Mouse (Mus musculus) A20 (cell line): ENCODE results near the gene Rasgrp2.

Experiments
- DNase-seq: peaks from one replicate; pipeline ENCODE4 v3.0.0-alpha.2; 2011; ENCODE audit warnings: low read depth, low spot score

Rasgrp2 gene

DNA sequence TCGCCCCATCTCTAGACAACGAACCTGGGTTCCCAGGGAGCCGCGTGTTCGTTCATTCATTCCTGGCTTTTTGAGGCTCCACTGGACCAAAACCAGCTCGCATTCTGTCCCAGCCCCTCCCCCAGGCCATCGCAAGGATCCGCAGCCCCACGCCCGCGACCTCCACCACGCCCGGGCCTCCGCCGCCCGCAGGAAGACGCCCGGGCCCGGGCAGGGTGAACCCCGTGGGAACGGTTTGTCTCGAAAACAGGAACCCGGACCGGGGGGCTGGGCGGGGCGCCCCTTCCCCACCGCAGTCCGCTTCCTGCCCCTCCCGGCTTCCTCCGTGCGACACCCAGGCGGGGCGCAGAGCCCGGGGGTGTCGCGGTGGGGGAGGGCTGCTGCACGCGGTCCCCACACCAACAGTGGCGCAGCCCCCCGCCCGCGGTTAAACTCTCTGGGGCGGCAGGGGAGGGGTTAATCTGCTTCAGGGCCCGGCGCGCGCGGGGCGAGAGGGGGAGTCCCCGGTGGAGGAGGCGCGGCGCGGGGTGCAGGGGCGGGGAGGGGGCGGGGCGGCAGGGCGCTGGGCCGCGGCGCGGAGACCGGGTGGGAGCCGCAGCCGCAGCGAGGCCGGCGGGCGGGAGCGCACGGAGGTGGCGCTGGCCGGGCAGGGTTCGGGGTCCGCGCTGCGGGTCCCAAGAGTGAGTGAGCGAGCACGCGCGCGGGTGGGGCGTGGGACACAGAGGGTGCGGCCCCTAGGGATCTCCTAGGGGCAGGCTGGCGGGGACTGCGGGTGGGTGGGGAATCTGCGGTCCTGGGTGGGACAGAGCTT lies at the start of gene Rasgrp2:
Rasgrp2 (plus strand) TSS at position 56 of the 811 bp plus-strand sequence.
- DNase-seq: peak; percentile 89

DNA sequence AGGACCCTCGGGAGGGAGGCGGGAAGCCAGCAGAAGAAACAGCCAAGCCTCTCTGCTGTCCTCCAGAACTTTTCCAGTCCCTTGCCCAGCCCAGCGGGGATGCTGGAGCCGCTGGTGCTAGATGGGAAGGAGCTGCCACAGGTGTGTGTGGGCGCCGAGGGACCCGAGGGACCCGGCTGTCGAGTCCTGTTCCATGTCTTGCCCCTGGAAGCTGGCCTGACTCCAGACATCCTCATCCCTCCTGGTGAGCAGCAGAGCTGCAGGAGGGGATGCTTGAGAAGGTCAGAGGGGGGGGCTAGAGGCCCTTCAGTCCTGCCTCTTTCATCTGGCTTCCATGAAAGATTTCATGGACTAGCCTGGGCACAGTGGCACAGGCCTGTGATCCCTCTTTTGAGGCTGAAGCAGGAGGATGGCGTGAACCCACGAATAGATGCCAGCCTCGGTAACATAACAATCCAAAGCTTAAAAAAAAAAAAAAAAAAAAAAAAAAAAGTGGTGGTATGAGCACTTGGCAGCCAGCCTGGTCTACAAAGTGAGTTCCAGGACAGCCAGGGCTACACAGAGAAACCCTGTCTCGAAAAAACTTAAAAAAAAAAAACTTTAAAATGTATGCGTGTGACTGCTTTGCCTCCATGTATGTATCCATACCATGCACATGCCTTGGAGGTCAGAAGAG lies 47.6 kb upstream of the Rasgrp2 start:
- DNase-seq: peak; percentile 19

DNA sequence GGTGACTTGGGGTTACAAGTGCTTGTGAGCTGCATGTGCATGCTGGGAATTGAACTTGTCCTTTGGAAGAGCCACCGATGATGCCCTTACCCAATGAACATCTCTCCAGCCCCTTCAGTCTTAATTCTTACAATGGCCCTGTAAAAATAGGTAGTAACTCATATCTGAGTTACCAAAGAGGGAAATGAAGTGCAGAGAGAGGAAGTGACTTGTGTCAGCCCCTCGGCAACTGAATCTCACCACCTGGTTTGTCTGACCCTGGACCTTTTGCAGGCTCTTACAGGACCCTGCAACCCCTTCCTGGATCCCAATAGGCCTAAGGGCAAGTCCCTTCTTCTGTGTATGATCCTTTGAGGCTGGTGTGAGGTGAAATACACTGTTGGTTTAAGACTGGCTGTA lies 47.0 kb upstream of the Rasgrp2 start:
- peak; percentile 76 for DNase-seq

DNA sequence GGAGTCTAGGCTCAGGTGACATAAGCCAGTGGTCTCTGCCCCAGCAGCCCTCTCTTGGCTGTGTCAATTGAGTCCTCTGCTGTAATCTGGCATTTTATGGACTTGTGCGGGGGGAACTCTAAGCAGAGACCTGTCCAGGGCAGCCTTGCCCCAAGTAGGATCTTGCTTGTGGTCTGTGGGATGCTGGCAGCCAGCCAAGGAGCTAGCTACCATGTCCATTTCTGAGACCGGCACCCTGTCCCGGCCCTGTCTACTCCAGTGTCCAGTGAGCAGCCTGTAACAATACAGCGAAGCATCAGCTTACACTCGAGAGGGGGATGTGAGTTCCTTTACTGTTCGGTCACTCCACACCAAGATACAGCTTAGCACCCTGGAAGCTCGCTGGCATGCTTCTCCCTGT lies 45.1 kb upstream of the Rasgrp2 start:
- DNase-seq: no peak

DNA sequence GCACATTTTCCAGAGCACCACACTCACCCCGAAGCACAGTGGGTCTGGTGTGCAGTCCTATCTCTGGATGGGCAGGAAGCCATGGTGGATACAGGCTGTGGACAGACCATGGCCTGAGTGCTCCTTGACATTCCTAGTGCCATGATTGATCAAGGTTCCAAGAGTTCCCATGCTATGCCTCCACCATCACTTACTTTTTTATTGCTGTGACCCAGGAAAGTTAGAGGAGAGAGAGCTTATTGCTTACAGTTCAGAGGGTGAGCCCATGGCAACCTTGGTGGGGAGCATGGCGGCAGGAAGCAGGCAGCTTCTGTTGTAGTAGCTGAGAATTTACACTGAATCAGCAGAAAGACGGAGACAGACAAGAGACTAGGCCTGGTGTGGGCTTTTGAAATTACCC lies 37.8 kb upstream of the Rasgrp2 start:
- DNase-seq: no peak

DNA sequence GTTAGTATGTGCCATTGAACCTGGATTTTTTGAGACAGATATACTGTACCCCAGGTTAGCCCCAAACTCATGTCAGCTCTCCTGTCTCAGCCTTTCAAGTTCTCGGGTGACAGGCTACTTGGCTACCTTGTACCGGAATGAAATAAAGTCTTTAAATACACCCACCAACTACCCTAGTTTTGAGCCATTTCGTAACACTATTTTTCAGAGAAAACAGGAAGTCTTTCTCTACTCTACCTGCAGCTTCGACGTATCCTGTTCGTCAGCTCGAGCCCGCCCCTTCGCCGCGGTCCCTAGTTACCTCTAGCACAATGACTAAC lies 36.1 kb upstream of the Rasgrp2 start:
- no peak for DNase-seq

DNA sequence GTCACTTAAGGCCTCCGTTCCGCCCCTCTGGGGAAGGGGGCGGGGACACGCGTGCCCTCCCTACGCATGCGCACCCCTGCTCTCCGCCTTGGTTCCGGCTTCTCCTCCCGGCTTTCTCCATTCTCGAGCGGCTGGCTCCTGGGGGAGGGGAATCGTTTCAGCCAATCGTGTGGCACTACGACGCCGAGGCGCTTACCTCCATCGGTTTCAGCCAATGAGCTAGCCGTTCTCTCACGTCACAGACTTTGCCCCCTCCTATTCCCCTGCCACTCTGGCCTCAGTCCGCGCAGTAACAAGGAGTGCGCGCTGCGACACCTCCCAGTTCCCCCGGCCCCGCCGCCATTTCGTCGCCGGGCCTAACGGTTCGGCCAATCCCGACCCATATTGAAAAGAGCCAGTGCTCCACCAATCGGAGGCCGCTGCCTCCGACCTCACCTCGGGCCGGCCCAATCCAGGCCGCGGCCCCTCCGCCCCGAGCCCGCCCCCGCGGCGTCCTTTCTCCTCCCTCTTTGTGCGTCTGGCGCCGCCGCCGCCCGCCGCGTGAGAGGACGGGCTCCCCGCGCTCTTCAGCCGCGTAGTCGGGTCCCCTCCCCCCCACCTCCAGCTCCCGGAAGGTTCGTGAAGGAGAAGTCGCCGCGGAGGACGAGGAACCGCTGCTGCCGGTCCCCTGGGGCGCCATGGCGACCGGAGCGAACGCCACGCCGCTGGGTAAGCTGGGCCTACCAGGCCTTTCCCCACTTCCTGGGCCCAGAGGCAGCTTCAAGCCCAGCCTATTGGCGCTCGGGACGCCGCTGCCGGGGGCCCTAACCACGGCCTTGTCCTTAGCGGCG lies 35.5 kb upstream of the Rasgrp2 start, which contains the start of gene Sf1:
Sf1 (plus strand) TSS at position 280 of the 830 bp plus-strand sequence.
- DNase-seq: peak; percentile 100

DNA sequence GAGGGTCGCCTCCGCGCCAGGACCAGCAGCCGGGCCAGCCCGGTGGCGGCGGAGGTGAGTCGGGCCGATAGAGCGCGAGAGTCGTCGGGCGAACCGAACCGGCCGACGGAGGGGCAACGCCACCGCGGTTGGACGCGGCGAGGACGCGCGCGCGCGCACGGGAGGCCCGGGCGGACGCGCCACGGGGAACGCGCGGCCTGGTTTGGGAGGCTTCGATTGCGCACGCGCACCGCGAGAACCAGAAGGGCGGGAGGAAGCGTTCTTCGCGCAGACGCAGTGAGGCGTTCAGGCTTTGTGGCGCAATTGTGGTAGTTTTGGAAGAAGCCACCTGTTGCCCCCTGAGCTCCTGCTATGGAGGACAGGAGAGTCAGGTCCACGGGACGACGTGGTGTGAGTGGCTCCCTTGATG lies 34.8 kb upstream of the Rasgrp2 start:
- peak; percentile 93 for DNase-seq

DNA sequence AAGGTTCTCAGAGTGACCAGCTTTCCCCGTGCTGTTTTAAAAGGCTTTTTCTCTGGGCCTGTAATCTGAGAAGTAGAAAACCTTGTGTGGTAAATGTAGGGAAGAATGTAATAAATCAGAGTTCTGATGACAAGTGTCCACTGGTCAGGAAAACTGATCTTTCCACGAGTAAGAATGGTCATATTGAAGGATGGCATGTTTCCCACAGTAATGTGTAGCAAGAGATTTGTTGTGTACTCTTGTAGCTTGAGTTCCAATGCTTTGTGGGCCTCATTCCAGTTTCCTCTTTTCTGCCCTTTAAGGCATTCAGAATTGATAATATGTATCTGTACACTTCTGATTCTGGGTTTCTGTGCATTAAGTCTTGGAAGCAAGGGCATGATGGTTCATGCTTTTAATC lies 34.3 kb upstream of the Rasgrp2 start:
- DNase-seq: no peak

DNA sequence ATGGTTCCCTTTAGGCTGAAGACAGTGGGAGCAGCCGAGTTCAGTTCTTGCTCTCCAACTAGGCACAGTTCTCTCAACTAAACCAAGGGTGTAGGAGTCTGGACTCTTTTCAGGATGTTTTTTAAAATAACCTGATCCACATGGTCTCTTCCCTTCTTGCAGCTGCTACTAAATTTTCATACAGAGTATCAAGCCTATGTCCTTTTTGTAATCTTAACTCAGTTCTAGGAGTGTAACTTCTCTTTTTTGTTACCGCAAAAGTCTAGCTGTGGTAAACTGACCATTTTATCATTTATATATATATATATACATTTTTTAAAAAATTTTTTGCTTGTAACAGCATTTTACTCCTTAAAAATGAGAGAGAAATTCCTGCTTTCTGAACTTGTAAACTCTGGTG lies 29.0 kb upstream of the Rasgrp2 start:
- no peak for DNase-seq

DNA sequence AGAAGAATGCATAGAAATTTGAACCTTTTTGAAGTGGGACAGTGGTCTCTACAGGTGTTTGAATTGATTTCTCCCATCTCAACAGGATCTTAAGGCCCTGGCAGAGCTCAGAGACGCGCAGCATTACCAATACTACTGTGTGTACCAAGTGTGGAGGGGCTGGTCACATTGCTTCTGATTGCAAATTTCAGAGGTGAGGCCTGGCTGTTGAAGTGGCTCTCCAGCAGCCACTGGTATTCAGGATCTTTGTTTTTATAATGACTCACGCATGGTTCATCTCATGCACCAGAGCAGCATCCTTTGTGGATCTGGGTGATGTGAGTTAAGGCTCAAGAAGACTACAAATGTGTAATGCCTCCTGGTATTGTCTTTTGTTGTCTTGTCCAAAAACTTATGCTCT lies 26.7 kb upstream of the Rasgrp2 start:
- DNase-seq: no peak

DNA sequence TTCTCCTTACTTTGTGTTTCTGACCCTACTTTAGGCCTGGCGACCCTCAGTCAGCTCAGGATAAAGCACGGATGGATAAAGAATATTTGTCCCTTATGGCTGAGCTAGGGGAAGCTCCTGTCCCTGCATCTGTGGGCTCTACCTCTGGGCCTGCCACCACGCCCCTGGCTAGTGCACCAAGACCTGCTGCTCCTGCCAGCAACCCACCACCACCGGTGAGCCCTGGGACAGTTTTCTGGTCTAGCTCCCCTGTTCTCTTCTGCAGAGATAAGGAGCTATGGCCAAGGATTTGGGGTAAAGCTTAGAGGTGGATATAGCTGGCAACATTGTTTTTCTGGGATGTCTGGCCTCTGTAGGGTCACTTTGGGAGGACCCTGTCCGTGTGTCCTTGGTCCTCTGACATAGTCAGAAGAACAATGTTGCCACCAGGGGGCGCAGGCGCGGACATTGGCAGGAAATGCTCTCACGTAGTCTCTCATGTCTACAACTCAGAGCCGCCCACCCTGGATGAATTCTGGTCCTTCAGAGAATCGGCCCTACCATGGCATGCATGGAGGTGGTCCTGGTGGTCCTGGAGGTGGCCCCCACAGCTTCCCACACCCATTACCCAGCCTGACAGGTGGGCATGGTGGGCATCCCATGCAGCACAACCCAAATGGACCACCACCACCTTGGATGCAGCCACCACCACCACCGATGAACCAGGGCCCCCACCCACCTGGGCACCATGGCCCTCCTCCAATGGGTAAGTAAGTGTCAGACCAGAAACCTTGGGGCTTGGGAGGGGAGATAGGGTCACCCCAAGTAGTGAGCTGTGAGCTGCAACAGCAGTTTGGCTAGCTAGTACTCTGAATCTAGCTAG lies 25.4 kb upstream of the Rasgrp2 start:
- DNase-seq: peak; percentile 65

DNA sequence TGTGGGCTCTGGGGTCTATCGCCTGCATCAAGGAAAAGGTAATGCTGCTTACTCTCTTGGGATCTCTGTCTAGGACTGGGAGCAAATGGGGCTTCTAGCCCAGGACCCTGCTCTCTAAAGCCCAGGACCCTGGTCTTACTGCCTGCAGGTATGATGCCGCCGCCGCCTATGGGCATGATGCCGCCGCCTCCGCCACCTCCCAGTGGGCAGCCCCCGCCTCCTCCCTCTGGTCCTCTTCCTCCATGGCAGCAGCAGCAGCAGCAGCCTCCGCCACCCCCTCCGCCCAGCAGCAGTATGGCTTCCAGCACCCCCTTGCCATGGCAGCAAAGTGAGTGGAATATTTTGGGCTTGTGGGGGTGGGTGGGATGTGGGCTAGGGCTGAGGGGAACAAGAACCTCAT lies 24.6 kb upstream of the Rasgrp2 start:
- DNase-seq: no peak

DNA sequence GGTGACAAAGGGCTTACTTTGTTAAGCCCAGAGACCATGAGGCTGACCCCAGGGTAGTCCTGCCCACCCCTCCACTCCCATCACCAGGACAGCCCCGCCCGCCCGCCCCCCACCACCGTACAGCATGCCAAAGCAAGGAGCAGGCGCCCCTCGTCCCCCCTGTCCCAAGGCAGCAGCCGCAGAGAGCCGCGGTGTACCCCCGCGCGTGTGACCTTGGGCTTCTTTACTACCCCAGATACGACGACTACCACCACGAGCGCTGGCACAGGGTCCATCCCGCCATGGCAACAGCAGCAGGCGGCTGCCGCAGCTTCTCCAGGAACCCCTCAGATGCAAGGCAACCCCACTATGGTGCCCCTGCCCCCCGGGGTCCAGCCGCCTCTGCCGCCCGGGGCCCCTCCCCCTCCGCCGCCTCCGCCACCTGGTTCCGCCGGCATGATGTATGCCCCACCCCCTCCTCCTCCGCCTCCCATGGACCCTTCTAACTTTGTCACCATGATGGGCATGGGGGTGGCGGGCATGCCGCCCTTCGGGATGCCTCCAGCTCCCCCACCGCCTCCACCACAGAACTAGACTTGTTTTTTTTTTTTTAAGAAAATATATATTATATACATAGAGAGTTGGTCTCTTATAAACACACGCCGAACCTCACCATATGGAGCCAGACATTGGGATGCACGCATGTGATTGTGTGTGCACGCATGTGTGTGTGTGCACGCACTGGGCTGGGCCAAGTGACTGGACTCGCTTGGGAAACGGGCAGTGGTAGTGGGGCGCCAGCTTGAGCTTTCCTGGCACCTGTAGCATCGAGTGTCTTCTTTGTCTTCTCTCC lies 23.5 kb upstream of the Rasgrp2 start:
- no peak for DNase-seq

DNA sequence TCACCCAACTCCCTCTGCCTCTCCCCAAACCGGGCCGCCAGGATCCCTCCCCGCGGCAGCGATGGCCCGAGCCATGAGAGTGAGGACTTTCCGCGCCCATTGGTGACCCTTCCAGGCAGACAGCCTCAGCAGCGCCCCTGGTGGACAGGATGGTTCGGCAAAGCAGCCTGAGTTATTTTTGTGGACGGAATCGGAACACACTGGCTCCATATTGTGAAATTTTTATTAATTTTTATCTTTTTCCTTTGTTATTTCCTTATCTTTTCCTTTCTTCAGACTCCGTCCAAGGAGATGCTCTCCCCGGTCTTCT lies 22.9 kb upstream of the Rasgrp2 start:
- no peak for DNase-seq

DNA sequence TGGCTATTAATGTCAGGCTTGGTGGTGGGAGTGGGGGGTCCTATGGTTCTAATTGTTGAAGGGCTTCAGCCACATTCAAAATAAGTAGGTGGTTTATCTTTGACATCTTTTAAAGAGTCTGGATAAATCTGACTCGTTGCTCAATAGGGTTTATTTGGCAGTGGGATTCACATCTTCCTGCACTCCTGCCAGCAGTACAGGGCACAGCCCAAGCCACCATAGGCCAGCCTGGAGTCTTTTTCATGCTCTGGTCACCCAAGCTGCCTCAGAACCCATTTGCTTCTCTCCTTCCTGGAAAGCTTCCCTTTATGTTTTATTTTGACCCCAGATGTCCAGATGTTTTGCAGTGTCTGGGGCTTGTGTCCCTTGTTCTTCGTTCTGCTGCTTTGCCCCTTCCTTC lies 22.5 kb upstream of the Rasgrp2 start:
- DNase-seq: no peak

DNA sequence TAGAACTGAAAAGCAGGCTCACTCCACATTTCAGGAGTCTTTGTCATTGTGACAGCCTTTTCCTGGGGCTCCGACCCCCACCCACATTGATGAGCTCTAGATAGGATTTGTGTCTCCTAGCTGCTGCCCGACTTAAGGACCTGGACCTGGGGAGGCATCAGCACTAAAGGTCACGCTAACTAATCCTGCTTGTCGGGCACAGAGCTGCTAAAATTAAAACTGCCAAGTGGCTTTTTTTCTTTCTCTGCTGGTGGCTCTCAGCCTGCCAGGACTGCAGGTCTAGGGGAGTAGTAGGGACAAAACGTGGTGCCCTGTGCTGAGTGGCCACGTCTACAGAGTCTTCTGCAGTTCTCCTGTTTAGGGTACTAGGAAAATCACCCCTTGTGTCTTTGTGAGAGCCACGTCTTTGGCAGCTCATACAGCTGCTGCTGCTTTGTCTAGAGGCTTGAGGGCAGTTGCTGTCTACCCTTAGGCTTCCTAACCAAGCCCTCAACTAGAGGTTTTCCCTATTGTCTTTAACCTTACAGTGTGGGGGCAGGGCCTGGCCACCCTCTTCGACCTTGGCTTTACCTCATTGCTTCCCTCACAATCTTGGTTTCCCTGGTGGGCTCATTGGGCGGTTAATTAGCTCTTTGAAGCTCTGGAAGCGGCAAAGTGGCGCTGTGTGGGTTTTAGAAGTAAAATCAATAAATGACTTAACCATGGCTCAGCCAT lies 21.7 kb upstream of the Rasgrp2 start:
- DNase-seq: no peak

DNA sequence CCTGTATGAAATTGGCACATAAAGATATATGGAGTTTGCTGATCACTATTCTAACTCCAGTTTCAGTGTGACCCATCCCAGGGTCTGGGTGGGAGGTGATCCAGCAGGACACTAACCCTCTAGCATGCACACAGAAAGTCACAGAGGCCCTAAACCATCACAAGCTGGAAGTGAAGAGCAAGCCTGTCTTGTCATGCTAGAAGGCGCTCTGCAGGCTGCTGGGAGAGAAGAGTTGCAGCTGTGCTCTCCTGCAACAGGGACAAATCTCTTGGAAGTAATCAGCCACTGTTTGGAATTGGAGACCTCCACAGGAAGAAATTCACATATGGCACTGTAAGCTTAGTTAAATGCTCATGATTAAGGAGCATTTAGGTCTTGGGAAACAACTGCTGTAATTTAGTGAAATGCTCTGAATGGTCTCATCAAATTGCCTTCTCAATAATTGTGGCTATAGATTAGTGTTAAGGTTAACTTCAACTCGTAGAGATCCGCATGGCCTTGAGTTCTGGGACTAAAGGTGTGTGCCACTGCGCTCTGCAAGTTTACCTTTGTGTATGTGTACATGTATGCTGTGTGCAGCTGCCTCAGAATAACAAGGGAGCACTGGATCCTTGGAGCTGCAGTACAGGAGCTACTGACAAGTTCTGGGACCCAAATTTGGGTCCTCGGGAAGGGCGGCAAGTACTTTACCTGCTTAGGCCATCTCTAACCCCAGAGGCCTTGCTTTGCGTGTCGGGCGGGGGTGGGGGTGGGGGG lies 18.6 kb upstream of the Rasgrp2 start:
- no peak for DNase-seq

DNA sequence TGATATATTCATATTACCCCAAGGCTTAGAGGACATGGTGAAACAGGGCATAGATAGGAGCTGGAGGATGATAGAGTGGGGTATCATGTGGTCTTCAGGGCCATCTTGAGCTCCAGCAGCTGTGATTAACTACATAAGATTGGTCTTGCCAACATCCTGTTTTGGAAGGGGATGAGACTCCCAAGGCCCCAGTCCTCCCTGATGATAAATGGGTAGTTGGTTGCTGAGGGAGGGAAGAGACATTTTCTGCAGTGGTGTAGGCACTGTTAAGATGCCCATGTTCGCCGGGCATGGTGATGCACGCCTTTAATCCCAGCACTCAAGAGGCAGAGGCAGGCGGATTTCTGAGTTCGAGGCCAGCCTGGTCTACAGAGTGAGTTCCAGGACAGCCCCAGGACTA lies 17.9 kb upstream of the Rasgrp2 start:
- DNase-seq: no peak
